Mouse (Mus musculus): ENCODE data around the gene Rpl5. TPM values are rescaled to one million over a fixed set of nuclear protein-coding genes. Genes with fewer than 3 reads are reported as not detected.

Rpl5 gene
- polyA plus RNA-seq, 1 experiment from 2014 or later: 78.0 TPM

Other genes with a start within 250 kb of the Rpl5 start
- gene Gfi1, start 174.5 kb upstream of the Rpl5 start, polyA plus RNA-seq (2015; fragmentation: Nextera tagmentation; extraction: Ambion mirVana): 1.2 and 2.2 TPM in 2 replicates
- gene Ube2d2b, start 70.4 kb upstream of the Rpl5 start, polyA plus RNA-seq (2015; fragmentation: Nextera tagmentation; extraction: Ambion mirVana): 0.10 TPM in 1 of 2 replicates, not detected in the other
- 60.1 and 66.3 TPM in 2 replicates for gene Evi5, start 25.4 kb upstream of the Rpl5 start, polyA plus RNA-seq (2015; fragmentation: Nextera tagmentation; extraction: Ambion mirVana)
- gene Fam69a, start 86.6 kb downstream of the Rpl5 start, polyA plus RNA-seq (2015; fragmentation: Nextera tagmentation; extraction: Ambion mirVana): 18.4 and 20.9 TPM in 2 replicates
- gene Mtf2, start 165.2 kb downstream of the Rpl5 start, polyA plus RNA-seq (2015; fragmentation: Nextera tagmentation; extraction: Ambion mirVana): 71.8 and 86.0 TPM in 2 replicates
- 41.1 and 44.6 TPM in 2 replicates for gene Tmed5, start 232.1 kb downstream of the Rpl5 start, polyA plus RNA-seq (2015; fragmentation: Nextera tagmentation; extraction: Ambion mirVana)
- 9.3 and 10.2 TPM in 2 replicates for gene Ccdc18, start 232.4 kb downstream of the Rpl5 start, polyA plus RNA-seq (2015; fragmentation: Nextera tagmentation; extraction: Ambion mirVana)

All from intestine, embryonic 15.5 days (tissue).